Mouse (Mus musculus): ENCODE results near the gene Tmem94.

DNA sequence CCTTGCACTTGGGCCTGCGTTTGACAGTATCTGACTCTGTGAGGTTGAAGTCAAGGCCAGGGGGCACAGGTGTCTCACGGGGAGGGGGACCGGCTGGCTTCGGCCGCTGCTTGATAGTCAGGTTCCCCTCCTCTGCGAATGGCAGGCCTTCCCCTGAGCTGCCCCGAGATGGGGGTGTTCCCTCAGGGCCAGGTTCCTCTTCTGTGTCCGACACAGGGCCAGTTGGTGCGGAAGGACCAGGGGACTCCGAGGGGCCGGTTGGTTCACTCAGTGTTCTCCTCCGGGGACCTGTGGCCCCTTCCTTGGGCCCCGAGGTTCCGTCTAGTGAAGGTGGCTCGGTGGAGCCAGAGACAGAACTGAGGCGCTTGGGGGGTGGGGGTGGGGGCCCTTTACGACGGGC lies 35.7 kb downstream of the Tmem94 start:
- TF ChIP-seq CTCF (conservative IDR thresholded peaks at IDR 0.05 in 1 of 2, IDR thresholded peaks at IDR 0.05 in 1 of 2; ENCODE audit: low read depth in 2 of 2, low read length in 2 of 2) (no peak), MAZ (IDR thresholded peaks at IDR 0.05; ENCODE audit: low read depth, low read length) (no peak), CHD1 (IDR thresholded peaks at IDR 0.05; ENCODE audit: low read depth, low read length) (no peak), SIN3A (IDR thresholded peaks at IDR 0.05; ENCODE audit: low read length) (no peak), HCFC1 (IDR thresholded peaks at IDR 0.05; ENCODE audit: low read depth, low read length) (no peak), POLR2A (IDR thresholded peaks at IDR 0.05; ENCODE audit: low read depth, low read length) (no peak)
